Mouse (Mus musculus): ENCODE data around the gene Olfr312.
"Not testable (repeated sequence)": the region's sequence is repeated elsewhere in the genome, so short reads cannot be mapped to it uniquely, and the experiment has no call there.

Olfr312 gene

DNA sequence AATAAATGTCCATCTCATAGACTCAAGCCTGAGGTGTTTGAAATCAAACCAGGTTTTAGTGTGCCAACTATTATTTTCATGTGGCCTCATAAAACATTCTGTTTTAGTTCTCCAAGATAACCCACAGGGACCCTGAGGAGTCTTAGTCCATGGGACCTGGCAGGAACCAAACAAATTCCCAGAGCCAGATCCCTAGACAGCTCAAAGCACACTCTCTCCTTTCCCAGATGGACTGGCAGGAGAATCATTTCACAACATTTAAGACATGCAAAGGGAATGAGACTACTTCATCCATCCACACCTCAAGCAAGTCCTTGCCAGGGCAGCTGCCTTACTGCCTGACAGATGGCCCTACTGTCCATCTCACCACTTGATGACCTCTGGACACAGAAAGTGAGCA is at the start of gene Olfr312:
TSS of gene Olfr312 (plus strand) at position 301 of the 400 bp plus-strand sequence.
- not testable (repeated sequence) for DNase-seq (ENCODE audit: low spot score)

DNA sequence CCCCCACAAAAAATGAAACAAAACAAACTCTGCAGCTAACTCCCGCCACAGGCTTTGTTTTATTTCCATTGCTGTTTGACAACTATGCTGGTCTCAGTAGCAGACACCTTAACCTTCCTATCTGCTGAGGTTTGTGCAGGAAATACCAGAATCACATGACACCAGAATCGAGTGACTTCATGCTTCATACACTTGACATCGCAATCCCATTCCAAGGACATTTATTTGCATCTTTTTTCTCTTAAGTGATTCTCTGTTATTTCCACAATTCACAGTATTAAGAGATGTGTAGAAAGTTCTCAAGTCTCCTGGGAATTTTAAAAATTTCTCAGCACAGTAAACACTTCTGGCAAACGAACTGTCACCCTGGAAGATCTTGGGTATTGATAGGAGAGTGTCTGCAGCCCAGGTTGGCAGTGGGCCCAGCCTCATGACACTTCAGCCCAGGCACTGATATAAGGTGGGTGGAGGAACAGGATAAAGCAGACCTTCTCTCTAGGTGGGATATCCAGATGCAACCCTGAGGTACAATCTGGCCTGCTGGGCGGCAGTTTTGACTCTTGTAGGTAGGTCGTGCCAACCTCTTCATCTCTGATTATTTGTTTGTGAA is 46.5 kb upstream of the Olfr312 start, which contains the start of gene Olfr314:
TSS of gene Olfr314 (plus strand) at position 473 of the 610 bp plus-strand sequence.
- DNase-seq (ENCODE audit: low spot score) = no peak

DNA sequence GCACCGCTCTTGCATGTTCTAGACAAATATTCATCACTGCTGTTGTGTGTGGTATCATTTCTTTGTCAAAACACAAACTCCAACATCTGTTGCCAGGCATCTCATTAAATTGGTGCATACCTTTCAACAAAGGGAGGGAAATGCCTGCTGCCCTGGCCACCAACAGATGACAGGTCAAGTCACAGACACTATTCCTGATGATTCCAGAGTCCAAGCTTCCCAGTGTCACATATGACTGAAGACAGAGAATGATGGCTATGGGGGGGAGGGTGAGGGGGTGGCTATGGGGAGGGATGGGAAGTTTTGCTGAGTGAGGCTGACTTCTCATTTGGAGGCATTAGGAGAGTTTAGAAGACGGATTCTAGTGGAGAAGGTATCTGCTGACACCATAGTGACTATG is 44.9 kb upstream of the Olfr312 start:
- no peak for DNase-seq (ENCODE audit: low spot score)

DNA sequence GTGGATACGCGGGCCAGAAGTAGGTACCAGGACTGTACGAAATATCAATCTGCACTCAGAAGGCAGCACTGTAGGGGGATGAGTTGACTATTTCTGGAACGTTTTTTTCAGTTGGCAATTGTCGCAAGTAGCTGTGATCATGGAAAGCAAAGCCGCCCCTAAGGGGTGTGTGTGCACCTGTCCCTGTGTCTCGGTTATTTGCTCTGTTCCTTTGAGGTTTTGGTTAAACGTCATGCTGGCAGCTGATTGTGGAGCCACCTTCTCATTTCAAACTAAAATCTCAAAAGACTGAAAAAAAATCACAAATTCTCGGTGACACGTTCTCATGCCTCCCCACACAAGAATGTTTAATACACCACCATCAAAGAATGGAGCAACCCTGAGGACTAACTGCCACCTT is 41.4 kb upstream of the Olfr312 start:
- no peak for DNase-seq (ENCODE audit: low spot score)

DNA sequence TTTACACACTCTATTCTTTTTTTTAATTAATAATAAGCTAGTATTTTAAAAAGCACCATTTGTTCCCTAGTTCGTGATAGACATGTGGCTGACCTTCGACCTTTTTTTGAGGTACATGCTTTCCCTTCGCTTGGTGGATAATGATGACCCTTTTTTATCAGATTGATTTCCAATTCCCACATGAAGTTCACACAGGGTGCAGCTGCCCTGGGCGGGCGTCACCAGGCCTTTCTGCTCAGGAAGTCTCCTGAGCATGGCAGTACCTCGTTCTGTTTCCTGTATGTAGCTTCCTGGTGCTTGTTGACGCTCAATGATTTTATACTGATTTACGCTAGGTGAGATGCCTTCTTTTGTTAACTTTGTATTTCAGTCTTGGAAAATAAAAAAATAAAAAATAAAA is 40.7 kb upstream of the Olfr312 start:
- no peak for DNase-seq (ENCODE audit: low spot score)

DNA sequence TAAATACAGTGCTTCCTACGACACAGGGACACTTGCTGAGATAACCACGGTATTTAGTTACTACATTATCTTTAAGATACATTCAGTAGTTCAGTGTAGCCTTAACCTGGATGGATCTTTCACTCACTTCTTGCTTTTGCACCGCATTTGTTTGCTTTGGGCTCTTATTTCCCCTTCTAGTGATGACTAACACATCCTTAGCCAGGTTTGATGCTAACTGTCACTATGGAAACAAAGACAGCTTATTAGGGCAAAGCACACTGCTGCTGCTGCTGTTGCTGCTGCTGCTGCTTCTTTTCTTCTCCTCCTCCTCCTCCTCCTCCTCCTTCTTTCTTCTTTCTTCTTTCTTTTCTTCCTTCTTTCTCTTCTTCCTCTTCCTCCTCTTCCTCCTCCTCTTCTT is 39.5 kb upstream of the Olfr312 start:
- DNase-seq (ENCODE audit: low spot score) = no peak

DNA sequence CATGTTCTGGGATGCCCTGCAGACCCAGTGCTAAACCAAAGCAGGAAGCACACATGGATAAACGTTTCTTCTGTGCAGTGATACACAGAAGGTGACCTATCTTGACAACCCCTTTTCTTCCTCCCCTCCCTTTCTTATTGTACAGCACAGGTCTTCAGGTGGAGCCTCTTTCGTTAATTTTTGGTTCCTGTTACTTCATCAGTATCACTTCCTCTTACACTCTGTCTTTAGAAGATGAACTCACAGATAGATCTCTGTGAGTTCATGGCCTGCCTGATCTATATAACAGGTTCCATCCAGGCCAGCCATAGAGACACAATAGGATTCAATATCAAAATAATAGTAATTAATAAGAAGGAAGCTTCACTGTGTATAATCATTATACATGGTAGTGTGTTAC is 39.0 kb upstream of the Olfr312 start:
- no peak for DNase-seq (ENCODE audit: low spot score)

DNA sequence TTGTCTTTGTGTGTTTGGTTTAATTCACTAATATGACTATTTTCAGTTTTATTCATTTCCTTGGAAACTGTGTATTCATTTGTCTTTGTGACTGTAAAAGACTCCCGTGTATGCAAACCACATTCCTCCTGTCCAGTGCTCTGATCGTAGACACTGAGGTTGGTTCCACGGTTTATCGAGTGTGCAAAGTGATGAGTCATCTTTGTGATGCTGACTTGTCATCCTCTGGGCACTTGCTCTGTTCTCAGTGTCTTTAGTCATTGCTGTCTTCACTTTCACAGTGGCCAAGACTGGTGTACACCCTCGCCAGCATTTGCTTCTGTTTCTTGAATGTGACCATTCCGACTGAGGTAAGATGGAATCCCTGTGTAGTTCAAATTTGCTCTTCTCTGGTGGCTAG is 38.4 kb upstream of the Olfr312 start:
- no peak for DNase-seq (ENCODE audit: low spot score)

DNA sequence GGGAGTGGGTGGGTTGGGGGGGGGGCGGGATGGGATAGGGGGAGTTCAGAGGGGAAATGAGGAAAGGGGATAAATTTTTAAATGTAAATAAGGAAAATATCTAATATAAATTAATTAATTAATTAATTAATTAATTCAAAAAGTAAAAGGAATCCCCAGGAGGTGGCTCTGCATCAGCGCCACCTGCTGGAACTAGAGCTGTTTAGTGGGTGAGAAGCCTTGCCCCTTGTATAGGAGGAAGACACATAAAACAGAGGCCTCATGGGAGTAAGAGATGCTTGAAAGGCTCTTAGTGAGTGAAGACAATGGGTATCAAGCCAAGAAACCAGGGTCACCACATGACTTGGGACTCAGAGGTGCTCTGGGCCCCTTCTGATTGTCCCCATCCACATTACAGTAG is 33.2 kb upstream of the Olfr312 start:
- no peak for DNase-seq (ENCODE audit: low spot score)

DNA sequence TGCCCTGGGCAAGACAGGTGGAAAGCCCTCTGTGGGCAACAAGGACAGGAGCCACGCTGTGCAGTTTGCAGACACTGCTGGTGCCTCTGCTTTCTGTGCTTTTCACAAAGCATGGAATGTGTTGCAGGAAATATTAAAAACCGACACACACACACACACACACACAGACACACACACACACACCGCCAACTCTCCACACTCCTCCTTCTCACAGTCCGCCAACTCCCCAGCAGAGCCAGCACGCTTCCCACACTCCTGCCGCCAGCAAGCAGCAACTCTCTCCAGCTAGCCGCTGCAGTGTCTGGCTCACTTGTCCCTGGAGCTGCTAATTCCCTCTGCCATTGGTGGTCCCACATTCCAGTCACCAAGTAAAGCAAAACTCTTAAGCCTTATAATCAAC is 32.2 kb upstream of the Olfr312 start:
- DNase-seq (ENCODE audit: low spot score) = no peak

DNA sequence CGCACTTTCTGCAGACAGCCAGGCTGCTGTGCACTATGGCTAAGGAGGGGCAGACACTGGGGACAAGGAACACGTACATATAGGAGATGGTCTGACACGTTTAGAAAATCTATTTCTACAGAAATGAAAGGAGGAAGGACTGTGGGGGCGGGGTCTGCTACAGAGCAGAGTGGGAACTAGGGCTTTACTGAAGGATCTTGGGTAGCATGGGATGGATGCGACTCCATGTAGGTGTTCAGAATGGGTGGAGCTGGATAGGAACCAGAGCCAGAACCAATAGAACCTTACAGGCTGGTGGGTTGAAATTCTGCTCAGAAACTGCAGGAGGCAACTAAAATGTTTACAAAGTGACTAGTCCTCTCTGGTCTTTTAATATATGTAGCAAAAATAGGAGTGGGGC is 29.3 kb upstream of the Olfr312 start:
- no peak for DNase-seq (ENCODE audit: low spot score)

DNA sequence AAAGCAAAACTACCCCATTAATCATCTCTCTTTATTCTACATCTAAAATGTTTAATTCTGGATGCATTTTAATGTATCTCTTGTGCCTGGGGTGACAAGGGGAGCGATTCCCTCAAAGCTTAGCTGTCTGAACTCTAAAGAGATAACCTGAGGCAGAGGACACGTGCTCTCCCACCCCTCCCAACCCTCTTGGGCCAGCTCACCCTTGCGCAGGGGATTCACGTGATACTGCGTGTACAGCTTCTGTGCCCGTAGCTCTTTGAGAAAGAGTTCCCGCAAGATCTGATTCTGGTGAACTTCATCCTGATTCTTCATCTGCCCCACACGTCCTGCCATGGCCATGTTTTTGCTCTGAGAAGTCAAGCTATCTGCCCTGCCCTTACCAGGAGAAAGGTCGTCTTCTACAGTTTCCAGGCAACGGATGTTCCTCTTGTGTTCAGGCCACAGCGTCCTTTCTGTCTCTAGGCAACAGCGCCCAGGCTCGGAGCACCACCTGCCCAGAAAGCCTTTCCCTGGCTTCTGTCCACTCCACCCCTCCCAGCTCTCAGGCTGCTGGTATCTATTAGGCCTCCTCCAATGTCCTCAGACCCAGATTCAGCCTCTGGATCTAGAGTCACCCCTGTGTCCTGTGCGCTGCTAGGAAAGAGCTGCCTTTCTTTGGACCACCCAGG is 27.3 kb upstream of the Olfr312 start, which contains the start of gene Fam183b:
TSS of gene Fam183b (minus strand) at position 403 of the 671 bp plus-strand sequence.
- no peak for DNase-seq (ENCODE audit: low spot score)

DNA sequence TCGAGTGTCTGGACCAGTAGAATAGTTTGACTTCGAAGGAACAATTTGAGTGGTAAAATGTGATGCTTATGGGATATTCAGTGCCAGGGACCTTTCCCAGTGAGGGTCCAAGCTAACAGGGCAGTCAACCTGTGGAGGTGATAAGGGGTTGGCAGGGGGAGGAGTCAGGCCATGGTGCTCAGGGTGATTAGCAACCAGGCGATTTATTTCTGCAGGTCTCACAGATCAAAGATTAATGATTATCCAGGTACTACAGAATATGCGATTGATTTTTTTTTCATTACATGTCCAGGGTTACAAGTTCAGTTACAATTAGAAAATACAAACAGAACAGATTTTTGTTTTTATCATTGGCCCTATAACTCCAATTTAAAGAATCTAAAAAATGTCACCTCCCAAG is 25.2 kb upstream of the Olfr312 start:
- no peak for DNase-seq (ENCODE audit: low spot score)

DNA sequence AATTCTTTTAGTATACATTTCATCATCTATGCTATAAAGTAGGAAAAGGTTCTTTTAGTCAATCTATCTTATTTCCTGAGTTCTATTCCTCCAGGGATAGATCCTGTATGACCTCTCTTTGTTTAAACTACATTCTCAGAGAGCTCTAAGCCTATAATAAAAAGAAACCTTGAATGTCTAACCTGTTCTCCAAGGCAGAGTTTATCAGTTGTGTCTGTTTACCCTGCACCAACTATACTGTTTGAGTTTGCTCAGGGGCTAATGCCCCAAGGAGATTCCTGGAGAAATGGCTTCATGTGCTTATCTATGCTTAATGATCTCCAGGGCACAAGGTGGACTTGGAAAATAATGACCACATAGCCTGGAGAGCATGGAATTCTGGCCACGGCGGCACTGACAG is 24.6 kb upstream of the Olfr312 start:
- no peak for DNase-seq (ENCODE audit: low spot score)

DNA sequence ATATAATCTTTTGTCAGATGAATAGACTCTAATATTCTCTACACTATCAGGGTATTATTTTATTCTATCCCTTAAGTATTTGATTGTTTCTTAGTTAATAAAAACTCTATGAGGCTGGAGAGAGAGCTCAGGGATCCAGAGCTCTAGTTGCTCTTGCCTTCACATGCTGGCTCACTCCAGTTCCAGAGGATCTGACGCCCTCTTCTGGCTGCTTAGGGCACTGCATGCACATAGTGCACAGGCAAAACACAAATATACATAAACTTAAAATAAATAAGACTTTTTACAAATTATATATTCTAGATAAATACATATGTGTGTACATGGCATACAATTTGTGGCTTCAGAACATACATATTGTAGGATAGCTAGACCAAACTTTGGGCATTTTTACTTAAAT is 17.0 kb upstream of the Olfr312 start:
- no peak for DNase-seq (ENCODE audit: low spot score)

DNA sequence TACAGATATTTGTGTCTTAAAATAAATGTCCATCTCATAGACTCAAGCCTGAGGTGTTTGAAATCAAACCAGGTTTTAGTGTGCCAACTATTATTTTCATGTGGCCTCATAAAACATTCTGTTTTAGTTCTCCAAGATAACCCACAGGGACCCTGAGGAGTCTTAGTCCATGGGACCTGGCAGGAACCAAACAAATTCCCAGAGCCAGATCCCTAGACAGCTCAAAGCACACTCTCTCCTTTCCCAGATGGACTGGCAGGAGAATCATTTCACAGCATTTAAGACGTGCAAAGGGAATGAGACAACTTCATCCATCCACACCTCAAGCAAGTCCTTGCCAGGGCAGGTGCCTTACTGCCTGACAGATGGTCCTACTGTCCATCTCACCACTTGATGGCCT is 14.3 kb upstream of the Olfr312 start, which contains the start of gene Olfr313:
TSS of gene Olfr313 (plus strand) at position 301 of the 400 bp plus-strand sequence.
- not testable (repeated sequence) for DNase-seq (ENCODE audit: low spot score)

DNA sequence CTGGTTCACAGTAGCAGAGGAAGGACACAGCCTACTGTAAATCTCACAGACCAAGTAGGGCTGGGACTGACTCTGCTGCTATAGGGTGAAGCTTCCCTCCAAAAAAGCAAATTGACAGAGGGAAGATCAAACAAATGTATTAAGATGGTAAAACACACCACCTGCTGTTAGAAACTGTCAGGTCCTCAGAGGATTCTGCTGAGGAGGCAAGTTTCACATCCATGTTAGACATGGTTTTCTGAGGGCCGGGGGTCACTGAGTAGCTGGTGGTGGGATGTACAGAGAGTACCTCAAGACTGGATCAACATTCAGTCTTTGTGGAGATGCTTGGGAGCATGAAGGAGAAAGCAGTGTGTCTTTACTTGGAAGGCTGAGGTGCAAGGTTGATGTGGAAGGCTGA is 13.4 kb upstream of the Olfr312 start:
- no peak for DNase-seq (ENCODE audit: low spot score)

DNA sequence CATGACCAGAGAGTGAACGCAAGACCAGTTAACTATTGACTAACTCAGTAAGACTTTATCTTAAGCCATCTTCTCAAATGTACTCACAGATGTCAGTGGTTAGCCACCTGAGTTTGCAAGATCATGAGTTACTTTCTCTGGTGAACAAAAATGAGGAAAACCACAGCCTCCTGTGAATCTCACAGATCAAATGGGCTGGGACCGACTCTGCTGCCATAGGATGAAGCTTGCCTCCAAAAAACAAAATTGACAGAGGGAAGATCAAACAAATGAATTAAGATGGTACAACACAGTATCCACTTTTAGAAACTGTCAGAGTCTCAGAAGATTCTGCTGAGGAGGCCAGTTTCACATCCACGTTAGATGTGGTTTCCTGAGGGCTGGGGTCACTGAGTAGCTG is 727 bp downstream of the Olfr312 start:
- DNase-seq (ENCODE audit: low spot score) = no peak

DNA sequence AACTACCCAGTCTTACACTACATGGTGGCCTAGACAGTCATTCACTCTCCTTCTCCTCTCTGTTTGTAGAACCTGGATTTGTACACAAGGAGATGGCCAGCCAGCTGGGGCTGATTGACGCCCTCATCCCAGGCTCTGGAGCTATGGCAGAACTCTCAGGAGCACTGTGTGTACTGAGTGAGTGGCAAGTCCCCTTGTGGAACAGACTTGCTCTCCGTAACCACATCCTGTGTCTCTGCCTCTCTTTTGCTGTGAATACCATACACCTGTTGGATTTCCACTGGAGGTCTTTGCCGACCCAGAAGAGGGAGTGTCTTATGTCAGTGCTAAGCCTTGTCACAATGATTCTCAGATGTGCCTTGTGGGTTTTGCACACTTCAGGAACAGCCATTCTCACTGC is 3.5 kb downstream of the Olfr312 start:
- not testable (repeated sequence) for DNase-seq (ENCODE audit: low spot score)

DNA sequence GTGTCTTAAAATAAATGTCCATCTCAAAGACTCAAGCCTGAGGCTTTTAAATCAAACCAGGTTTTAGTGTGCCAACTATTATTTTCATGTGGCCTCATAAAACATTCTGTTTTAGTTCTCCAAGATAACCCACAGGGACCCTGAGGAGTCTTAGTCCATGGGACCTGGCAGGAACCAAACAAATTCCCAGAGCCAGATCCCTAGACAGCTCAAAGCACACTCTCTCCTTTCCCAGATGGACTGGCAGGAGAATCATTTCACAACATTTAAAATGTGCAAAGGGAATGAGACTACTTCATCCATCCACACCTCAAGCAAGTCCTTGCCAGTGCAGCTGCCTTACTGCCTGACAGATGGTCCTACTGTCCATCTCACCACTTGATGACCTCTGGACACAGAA is 9.9 kb downstream of the Olfr312 start, which contains the start of gene Olfr311:
TSS of gene Olfr311 (plus strand) at position 301 of the 400 bp plus-strand sequence.
- not testable (repeated sequence) for DNase-seq (ENCODE audit: low spot score)

DNA sequence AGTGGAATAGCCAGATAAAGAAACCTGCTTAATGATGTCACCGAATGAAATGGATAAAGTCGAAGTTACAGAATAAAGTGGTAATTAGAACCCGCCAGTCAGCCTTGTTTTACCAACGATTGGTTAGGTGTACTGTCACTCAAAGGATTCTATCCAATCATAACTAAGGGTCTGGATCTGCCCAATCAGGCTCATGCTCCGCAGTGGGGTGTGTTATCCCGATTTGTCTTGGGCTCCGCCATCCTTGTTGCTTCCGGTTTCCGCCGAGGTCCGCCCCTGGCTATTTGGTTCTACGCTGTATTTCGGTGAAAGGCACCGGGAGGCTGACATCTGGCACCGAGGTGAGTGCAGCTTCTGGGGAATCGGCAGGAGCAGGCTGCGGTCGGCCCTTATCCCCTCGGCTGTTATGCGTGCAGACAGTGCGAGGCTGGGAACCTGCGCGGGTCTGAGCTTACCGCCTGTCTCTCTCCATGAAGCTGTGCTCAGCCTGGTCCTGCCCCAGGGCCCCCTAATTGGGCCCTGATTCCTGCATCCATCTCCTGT is 18.0 kb downstream of the Olfr312 start, which contains the start of gene Gm12258:
TSS of gene Gm12258 (plus strand) at position 240 of the 543 bp plus-strand sequence.
- peak; percentile 91 for DNase-seq (ENCODE audit: low spot score)

DNA sequence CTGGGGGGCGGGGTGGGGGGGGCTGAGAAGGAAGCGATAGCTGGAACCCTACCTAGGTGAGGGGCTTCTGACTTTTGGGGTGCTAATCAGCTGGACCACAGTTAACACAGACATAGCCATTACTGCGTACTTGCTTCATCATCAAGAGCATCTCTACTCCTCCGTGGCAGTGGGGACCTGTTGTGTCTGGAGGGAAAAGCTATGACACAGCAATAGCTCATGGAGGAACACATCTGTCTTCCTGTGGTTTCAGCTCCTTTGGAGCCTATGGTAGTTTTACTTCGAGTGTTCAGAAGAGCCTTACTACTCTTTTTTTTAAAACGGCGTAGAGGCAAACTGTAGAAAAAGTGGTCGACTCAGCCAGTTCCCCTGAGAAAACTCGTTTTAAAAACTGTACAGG is 18.6 kb downstream of the Olfr312 start:
- no peak for DNase-seq (ENCODE audit: low spot score)

DNA sequence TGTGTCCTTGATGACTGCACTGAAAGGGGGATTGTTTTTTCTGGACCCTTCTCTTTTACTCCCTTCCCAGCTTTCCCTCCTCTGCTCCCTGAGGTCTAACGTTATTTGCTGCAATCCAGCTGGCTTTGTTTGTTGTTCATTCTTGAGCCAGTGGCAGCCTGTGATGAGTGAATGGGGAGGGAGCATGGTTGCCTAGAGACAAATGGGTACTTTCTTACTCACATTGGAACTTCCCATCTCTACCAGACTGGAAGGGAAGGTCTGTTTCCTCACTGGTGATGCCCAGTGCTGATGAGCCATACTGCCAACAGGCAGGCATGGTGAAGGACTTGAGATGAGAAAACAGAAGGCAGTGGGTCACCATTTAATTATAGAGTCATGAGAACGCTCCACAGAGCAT is 20.7 kb downstream of the Olfr312 start:
- DNase-seq (ENCODE audit: low spot score) = no peak
